In the genomic region with DNA sequence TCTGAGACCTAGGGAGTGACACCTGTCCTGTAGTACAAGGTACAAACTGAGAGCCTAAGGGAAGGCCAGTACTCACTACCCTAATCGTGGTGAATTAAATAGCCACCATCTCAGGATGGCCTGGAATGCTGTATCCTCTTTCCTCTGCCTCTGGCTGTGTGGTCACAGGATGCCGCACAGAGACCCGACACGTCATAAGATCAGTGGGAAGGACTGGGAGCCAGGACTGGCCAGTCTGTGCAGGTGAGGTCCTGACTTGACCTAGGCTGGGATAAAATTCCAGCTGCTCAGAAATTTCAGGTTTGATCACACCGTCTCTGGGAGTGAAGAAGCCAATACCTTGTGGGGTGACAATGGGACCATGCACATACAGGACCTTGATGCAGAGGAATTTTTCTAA, we compare ENCODE assay signal across 19 mouse cellular contexts. TPM values are rescaled to one million over a fixed set of nuclear protein-coding genes. Genes with fewer than 3 reads are reported as not detected.
"Had no signal": no experiment of that assay in that cellular context is flagged by ENCODE, and none has a peak within 500 bp of the region (broad histone marks: within the 10 kb centered on the region; RNA-seq: fewer than 3 reads in every experiment).

No protein-coding gene starts in this region.

- H3K4me2 ChIP-seq: heart, embryonic 12.5 days; hindbrain, embryonic 12.5 days; hindbrain, embryonic 14.5 days; intestine, embryonic 15.5 days; kidney, embryonic 15.5 days; limb, embryonic 12.5 days; liver, embryonic 11.5 days; liver, embryonic 13.5 days; liver, embryonic 15.5 days had no signal

- DNase-seq: gastrocnemius, postnatal 14 days; heart, postnatal 4 days; liver, embryonic 13.5 days had no signal

- H3K36me3 ChIP-seq: heart, embryonic 10.5 days; heart, embryonic 12.5 days; hindbrain, embryonic 10.5 days; hindbrain, embryonic 12.5 days; intestine, embryonic 15.5 days; kidney, embryonic 15.5 days; limb, embryonic 10.5 days; limb, embryonic 12.5 days; liver, embryonic 13.5 days; liver, embryonic 15.5 days had no signal

- ATAC-seq: inflammation-experienced regulatory T-cells, adult 6 months had no signal

- H3K27me3 ChIP-seq: heart, embryonic 12.5 days; hindbrain, embryonic 12.5 days; intestine, embryonic 15.5 days; kidney, embryonic 15.5 days; liver, embryonic 13.5 days; liver, embryonic 15.5 days had no signal

- H3K4me1 ChIP-seq: heart, embryonic 10.5 days; intestine, embryonic 15.5 days; kidney, embryonic 15.5 days; limb, embryonic 12.5 days; liver, embryonic 13.5 days had no signal

- H3K4me3 ChIP-seq: heart, embryonic 10.5 days; heart, embryonic 12.5 days; hindbrain, embryonic 10.5 days; hindbrain, embryonic 12.5 days; intestine, embryonic 15.5 days; kidney, embryonic 15.5 days; left cerebral cortex, adult 2 months; limb, embryonic 10.5 days; limb, embryonic 12.5 days; liver, embryonic 13.5 days; liver, embryonic 15.5 days had no signal

- H3K27ac ChIP-seq: heart, embryonic 10.5 days; hindbrain, embryonic 10.5 days; hindbrain, embryonic 12.5 days; hindbrain, embryonic 14.5 days; intestine, embryonic 15.5 days; kidney, embryonic 15.5 days; left cerebral cortex, adult 2 months; limb, embryonic 10.5 days; limb, embryonic 12.5 days; liver, embryonic 13.5 days; liver, embryonic 15.5 days had no signal

- H3K9ac ChIP-seq: heart, embryonic 12.5 days; hindbrain, embryonic 12.5 days; hindbrain, embryonic 14.5 days; intestine, embryonic 15.5 days; kidney, embryonic 15.5 days; limb, embryonic 12.5 days; liver, embryonic 13.5 days; liver, embryonic 15.5 days; liver, postnatal 0 days had no signal

- H3K9me3 ChIP-seq: heart, embryonic 10.5 days; heart, embryonic 12.5 days; hindbrain, embryonic 10.5 days; hindbrain, embryonic 12.5 days; intestine, embryonic 15.5 days; kidney, embryonic 15.5 days; limb, embryonic 10.5 days; limb, embryonic 12.5 days; liver, embryonic 13.5 days; liver, embryonic 15.5 days had no signal

RNA-seq across cellular contexts. Expression of a gene that starts 10.9 kb away (rescaled TPM):
- total RNA-seq: granulocyte monocyte progenitor cell, adult 5-6 weeks had no signal
- polyA plus RNA-seq: inflammation-experienced regulatory T-cells, adult 6 months had no signal

RNA-seq across cellular contexts. Expression of a gene that starts 22.9 kb away (rescaled TPM):
- total RNA-seq: granulocyte monocyte progenitor cell, adult 5-6 weeks; heart, postnatal 4 days had no signal
- polyA plus RNA-seq: heart, embryonic 10.5 days; intestine, postnatal 0 days; liver, embryonic 13.5 days; liver, embryonic 15.5 days had no signal
